Mouse (Mus musculus) embryonic facial prominence, embryonic 13.5 days (tissue): ENCODE data around the gene Gm45021. TPM values are rescaled to one million over a fixed set of nuclear protein-coding genes. Genes with fewer than 3 reads are reported as not detected.

Experiments
- ATAC-seq: fragments of 200-750 bp; cut with Nextera tagmentation; 2 replicates; pipeline ENCODE4 v1.8.0; 2017; ENCODE audit warnings: low read depth; ENCODE audit not compliant: insufficient number of reproducible peaks, insufficient read depth, low FRiP score, low TSS enrichment
- H3K27ac ChIP-seq: fragments of 300-500 bp; sonication (generic); 2 replicates; pipeline ENCODE4 v1.5.1; 2015; ENCODE audit warnings: moderate library complexity, mild to moderate bottlenecking, inconsistent platforms
- H3K27me3 ChIP-seq: fragments of 300-500 bp; sonication (generic); 2 replicates; pipeline ENCODE4 v1.6.1; 2015; ENCODE audit warnings: mild to moderate bottlenecking, inconsistent platforms
- H3K36me3 ChIP-seq: fragments of 300-500 bp; sonication (generic); 2 replicates; pipeline ENCODE4 v1.6.1; 2015; ENCODE audit warnings: mild to moderate bottlenecking, inconsistent platforms
- H3K4me1 ChIP-seq: fragments of 300-500 bp; sonication (generic); 2 replicates; pipeline ENCODE4 v1.6.1; 2015; ENCODE audit warnings: inconsistent platforms
- H3K4me2 ChIP-seq: fragments of 300-500 bp; sonication (generic); 2 replicates; pipeline ENCODE4 v1.6.1; 2015; ENCODE audit warnings: moderate library complexity, mild to moderate bottlenecking, inconsistent platforms
- H3K4me3 ChIP-seq: fragments of 300-500 bp; sonication (generic); 2 replicates; pipeline ENCODE4 v1.5.1; 2015; ENCODE audit warnings: mild to moderate bottlenecking, inconsistent platforms
- H3K9ac ChIP-seq: fragments of 300-500 bp; sonication (generic); 2 replicates; pipeline ENCODE4 v1.6.1; 2015; ENCODE audit warnings: mild to moderate bottlenecking, inconsistent platforms
- H3K9me3 ChIP-seq: fragments of 300-500 bp; sonication (generic); 2 replicates; pipeline ENCODE4 v1.6.1; 2016; ENCODE audit warnings: inconsistent platforms
- WGBS: fragments of 180-500 bp; shearing (Covaris S2); methylation state at CpG from one replicate; pipeline ENCODE4 v1.1.7; 2015; ENCODE audit warnings: mixed read lengths; 5-methylcytosine and 5-hydroxymethylcytosine counted together
- polyA plus RNA-seq: library from polyadenylated mRNA; unstranded; fragments of >200 nt; fragmentation: Nextera tagmentation; extraction: Ambion mirVana; gene quantifications from 2 replicates; pipeline ENCODE4 v1.2.1, GENCODE M21; 2015

Gene Gm45021
- not detected in 2 replicates for polyA plus RNA-seq

DNA sequence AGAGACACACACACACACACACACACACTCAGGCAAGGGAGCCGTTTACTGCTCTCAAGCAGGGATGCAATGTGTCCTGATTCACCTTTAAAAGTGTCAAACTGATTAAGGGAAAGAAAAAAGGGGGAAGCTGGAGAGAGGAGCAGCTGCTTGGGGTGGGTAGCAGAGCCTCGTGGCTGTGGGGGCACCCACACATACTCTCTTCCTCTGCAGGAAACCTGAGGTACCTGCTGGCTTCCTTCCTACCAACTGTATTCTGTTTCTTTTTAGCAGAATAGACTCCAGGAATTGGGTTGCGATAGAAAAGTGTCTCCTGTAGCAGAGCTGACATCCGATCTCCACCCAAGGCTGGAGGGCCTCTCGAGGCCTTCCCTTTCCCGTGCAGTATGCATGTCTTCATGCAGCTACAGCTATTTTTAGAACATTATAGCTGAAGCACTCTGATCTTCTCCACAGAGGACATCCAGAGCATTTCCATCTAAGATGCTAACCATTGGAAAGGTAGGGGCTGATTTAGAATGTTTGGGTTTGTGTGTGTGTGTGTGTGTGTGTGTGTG lies at the start of gene Gm45021:
Gene Gm45021 (plus strand): TSS at position 417 of the 557 bp plus-strand sequence.
- H3K36me3 ChIP-seq, result no peaks in the 10 kb centered on the region
- peak within 1 kb of the TSS; percentile 33; the same call in 1 of the 2 replicates for H3K27ac ChIP-seq
- no peak within 1 kb of the TSS for H3K4me3 ChIP-seq
- ATAC-seq, result no peak
- peak within 1 kb of the TSS; percentile 46; the same call in 1 of the 2 replicates for H3K9ac ChIP-seq
- H3K4me2 ChIP-seq, result no peak within 1 kb of the TSS
- H3K9me3 ChIP-seq, result no peaks in the 10 kb centered on the region
- peaks cover 13% of the 10 kb centered on the region for H3K4me1 ChIP-seq
- H3K27me3 ChIP-seq, result no peaks in the 10 kb centered on the region
- 27% methylated on average over 6 of the region's 6 CpGs for whole genome bisulfite sequencing

DNA sequence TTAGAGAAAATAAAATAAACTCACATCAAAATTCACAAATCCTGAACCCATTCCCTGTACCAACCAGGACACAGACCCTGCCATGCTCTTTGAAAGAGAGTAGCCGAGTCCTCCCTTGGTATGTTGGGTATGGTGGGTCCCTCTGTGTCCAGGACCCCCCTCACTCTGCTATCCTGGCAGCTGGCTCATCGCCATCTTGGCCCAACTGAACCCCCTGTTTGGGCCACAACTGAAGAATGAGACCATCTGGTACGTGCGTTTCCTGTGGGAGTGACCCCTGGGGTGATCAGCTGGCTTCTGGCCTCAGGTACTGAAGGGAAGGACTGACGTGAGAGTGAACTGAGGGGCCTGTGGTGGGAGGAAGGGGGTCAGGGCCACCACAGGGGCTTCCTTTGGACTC lies 49.5 kb upstream of the Gm45021 start:
- Histone ChIP-seq H3K4me1 (peaks cover 34% of the 10 kb centered on the region), H3K9ac (no peak overlapping the region), H3K9me3 (no peaks in the 10 kb centered on the region), H3K27me3 (no peaks in the 10 kb centered on the region), H3K36me3 (no peaks in the 10 kb centered on the region), H3K4me3 (no peak overlapping the region), H3K27ac (no peak overlapping the region), H3K4me2 (no peak overlapping the region)
- 61% methylated on average over 5 of the region's 5 CpGs for WGBS
- ATAC-seq, result no peak

DNA sequence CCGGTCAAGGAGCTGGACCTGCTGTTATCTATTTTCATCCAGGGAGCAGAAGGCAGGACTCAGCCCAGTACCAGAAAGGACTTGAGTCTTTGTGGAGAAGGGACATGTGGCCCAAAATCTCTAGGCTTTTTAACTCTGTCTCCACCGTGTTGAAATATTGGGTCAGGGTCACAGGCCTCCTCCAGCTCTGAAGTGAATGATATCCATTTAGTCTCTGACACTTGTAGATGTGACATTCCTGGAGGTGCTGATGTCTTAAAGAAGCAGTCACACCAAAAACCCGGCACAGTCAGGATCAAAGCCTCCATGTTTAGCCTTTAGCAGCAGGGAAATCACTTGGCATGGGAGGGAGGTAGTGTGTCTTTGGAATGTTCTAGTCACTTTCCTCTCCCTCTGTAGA lies 48.7 kb upstream of the Gm45021 start:
- H3K27me3 ChIP-seq, result no peaks in the 10 kb centered on the region
- no peak overlapping the region for H3K4me2 ChIP-seq
- peaks cover 34% of the 10 kb centered on the region for H3K4me1 ChIP-seq
- 65% methylated on average over 3 of the region's 3 CpGs for WGBS
- H3K4me3 ChIP-seq, result no peak overlapping the region
- no peaks in the 10 kb centered on the region for H3K36me3 ChIP-seq
- H3K9ac ChIP-seq, result no peak overlapping the region
- H3K9me3 ChIP-seq, result no peaks in the 10 kb centered on the region
- no peak for ATAC-seq
- no peak overlapping the region for H3K27ac ChIP-seq

DNA sequence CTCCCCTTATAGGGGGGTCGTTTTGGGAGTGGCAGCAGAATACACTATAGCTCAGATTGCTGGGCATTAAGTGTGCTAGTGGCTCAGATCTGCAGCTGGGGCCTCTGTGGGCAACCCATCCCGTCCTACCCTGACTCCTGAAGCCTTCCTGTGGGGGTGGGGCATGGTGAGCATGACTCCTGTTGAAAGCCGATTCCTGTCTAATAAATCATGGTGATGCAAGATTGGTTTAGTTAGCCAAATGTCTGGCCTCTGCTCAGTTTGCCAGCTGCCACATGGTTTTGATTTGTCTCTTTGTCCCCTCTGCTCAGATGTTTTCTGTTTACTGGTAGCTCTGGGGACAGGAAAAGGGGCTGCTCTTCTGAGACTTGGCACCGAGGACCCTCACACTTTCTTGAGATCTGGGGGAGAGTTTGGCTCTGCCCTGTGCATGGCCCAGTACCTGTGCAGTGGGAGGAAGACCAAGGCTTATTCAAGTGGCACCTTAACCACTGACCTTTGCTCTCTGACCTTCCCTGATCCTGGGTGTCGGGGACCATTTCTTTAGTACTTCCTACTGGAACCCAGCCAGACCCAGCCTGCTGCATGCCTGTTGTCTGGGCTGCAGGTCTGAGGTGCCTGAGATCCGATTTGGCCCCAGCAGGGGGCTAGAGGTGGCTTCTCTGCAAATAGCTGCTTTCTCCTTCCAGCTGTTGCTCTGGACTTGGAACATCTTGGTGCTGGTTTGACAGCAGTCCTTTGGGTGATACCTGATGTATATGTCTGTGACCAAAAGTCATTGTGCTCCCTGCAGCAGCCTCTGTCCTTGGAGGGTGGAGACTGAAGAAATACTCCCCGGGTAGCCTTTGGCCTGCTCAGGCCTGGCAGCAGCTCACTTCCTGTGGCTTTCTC lies 47.6 kb upstream of the Gm45021 start:
- ATAC-seq, result no peak
- Histone ChIP-seq H3K36me3 (no peaks in the 10 kb centered on the region), H3K9ac (0 out of 2 replicates have a peak overlapping the region, but pooled peaks have one; percentile 27), H3K4me2 (no peak overlapping the region), H3K9me3 (no peaks in the 10 kb centered on the region), H3K27ac (peak overlapping the region; percentile 48), H3K4me1 (peaks cover 33% of the 10 kb centered on the region), H3K4me3 (no peak overlapping the region), H3K27me3 (no peaks in the 10 kb centered on the region)
- WGBS, result 26% methylated on average over 7 of the region's 7 CpGs

DNA sequence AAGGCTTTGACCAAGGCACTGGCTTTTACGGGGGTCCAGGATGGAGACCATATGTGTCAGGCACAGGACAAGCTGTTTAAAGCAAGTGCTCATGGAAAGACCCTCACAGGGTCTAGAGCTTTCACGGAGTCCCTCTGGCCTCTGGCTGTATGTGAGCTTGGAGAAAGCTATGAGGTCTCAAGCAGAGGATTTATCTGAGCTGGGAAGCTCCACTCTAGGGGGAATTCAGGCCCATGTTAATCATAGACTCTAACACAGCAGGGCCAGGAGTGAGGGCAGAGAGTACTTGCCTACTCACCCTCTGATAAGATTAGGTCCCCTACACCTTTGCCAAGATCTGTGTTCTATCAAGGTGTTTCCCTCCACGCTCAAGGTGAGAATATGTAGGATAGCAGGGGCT lies 46.8 kb upstream of the Gm45021 start:
- ATAC-seq, result no peak
- peaks cover 27% of the 10 kb centered on the region for H3K4me1 ChIP-seq
- H3K4me2 ChIP-seq, result no peak overlapping the region
- H3K27me3 ChIP-seq, result no peaks in the 10 kb centered on the region
- no peaks in the 10 kb centered on the region for H3K36me3 ChIP-seq
- H3K27ac ChIP-seq, result peak overlapping the region; percentile 48; the same call in 1 of the 2 replicates
- H3K9me3 ChIP-seq, result no peaks in the 10 kb centered on the region
- H3K4me3 ChIP-seq, result no peak overlapping the region
- no peak overlapping the region for H3K9ac ChIP-seq
- WGBS, result 82% methylated on average over 3 of the region's 3 CpGs

DNA sequence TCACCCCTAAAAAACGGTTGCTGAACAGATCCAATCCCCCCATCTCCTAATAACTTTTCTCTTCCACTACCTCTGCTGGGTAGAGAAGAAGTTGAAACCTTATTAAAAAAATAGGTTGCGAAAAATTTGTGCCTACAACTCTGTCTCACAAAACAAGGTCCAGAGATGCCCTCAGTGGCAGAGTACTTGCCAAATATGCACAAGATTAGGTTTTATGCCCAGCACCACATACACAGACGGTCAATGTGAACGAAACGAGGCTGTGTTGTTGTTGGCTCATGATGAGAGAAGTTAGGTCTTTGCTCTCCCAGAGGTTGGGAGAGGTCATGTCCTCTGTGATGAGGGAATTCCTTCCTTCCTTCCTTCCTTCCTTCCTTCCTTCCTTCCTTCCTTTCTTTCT lies 44.2 kb upstream of the Gm45021 start:
- no peak overlapping the region for H3K27ac ChIP-seq
- no peak overlapping the region for H3K9ac ChIP-seq
- WGBS, result 76% methylated on average over 5 of the region's 5 CpGs
- ATAC-seq, result no peak
- H3K4me1 ChIP-seq, result peaks cover 20% of the 10 kb centered on the region
- H3K27me3 ChIP-seq, result no peaks in the 10 kb centered on the region
- H3K4me2 ChIP-seq, result no peak overlapping the region
- no peaks in the 10 kb centered on the region for H3K9me3 ChIP-seq
- no peaks in the 10 kb centered on the region for H3K36me3 ChIP-seq
- H3K4me3 ChIP-seq, result no peak overlapping the region

DNA sequence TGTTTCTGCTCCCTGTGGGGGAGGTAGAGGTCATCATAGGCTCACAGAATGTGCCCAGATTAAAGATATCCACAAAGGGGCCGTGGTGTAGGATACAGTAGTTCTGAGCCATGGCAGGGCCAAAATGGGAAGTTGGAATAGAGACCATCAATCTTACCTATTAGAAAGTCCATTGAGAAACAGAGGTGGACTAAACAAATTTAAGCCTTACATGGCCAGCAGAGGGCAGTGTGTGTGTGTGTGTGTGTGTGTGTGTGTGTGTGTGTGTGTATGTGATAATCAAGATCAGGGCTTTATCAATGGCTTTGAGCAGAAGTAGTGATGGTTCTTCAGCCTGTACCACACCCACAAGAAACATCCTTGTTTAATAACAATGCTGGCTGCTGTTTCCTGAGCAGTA lies 43.1 kb upstream of the Gm45021 start:
- H3K36me3 ChIP-seq, result no peaks in the 10 kb centered on the region

DNA sequence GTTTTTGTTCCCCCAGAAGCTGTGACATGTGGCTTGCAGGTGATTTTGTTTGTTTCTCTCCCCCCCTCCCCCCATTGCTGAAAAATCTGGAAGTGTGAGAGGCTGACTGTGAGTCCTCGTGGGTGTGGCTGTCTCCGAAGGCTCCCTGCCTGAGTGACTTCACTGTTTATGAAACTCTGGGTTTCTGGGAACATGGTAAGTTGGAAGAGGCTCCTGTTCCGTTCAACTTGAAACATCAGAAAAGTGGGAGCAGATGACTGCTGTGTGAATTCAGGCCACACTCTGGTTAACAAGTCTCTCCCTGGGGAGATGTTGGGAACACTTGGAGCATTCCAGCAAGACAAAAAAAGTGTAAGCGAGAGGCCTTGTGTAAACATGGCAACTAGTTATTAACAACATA lies 42.6 kb upstream of the Gm45021 start:
- no peak overlapping the region for H3K4me3 ChIP-seq
- H3K27me3 ChIP-seq, result no peaks in the 10 kb centered on the region
- no peak overlapping the region for H3K4me2 ChIP-seq
- 41% methylated on average over 4 of the region's 4 CpGs for WGBS
- no peaks in the 10 kb centered on the region for H3K36me3 ChIP-seq
- H3K27ac ChIP-seq, result no peak overlapping the region
- peaks cover 11% of the 10 kb centered on the region for H3K4me1 ChIP-seq
- no peak overlapping the region for H3K9ac ChIP-seq
- no peak for ATAC-seq
- no peaks in the 10 kb centered on the region for H3K9me3 ChIP-seq

More for the DNA sequence above, 43.1 kb upstream of the Gm45021 start:
- Histone ChIP-seq H3K4me1 (peaks cover 17% of the 10 kb centered on the region), H3K27ac (no peak overlapping the region), H3K4me2 (no peak overlapping the region), H3K27me3 (no peaks in the 10 kb centered on the region), H3K9ac (no peak overlapping the region), H3K4me3 (no peak overlapping the region), H3K9me3 (no peaks in the 10 kb centered on the region)
- WGBS, result 69% methylated on average over 1 of the region's 1 CpGs
- no peak for ATAC-seq

DNA sequence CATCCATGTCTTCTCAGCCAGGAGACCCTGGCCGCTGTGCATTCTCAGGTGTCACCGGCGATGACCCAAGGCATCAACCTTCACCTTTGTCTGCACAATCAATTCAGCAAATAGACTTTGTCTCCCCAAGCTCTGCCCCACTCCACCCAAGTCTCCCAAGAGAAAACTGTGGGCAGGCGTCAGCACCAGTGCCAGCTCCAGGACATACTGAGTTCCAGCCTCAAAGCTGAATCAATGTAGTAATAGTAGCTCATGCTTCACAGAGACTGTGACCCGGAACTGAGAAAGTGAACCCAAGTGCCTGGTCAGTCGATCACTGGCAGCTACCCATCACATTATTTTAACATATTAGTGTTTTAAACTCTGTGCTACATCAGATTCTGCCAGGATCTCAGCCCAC lies 41.1 kb upstream of the Gm45021 start:
- no peak overlapping the region for H3K27ac ChIP-seq
- H3K27me3 ChIP-seq, result no peaks in the 10 kb centered on the region
- H3K4me2 ChIP-seq, result no peak overlapping the region
- H3K4me3 ChIP-seq, result no peak overlapping the region
- 88% methylated on average over 6 of the region's 6 CpGs for WGBS
- 0 out of 2 replicates have a peak, but pooled peaks cover 3% of the 10 kb centered on the region for H3K4me1 ChIP-seq
- no peaks in the 10 kb centered on the region for H3K36me3 ChIP-seq
- no peak for ATAC-seq
- H3K9me3 ChIP-seq, result no peaks in the 10 kb centered on the region
- no peak overlapping the region for H3K9ac ChIP-seq

DNA sequence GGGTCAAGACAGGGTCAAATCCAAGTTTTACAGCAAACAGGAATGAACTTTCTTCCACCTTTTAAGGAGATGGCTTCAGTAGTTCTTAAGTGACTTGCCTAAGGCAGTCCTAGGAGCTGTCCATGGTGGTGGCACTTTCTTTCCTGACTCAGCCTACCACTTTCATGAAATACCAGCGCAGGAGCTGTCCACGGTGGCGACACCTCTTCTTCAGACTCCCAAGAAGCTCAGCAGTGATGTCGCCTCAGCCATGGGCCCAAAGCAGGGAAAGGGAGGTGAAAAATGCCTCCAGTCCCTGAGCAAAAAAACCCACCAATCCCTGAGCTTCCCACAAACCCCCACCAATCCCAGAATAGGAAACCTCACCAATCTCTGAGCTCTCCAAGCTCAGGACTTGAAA lies 36.5 kb upstream of the Gm45021 start:
- Histone ChIP-seq H3K9ac (no peak overlapping the region), H3K36me3 (peaks cover 8% of the 10 kb centered on the region; the same call in 1 of the 2 replicates), H3K9me3 (no peaks in the 10 kb centered on the region), H3K27me3 (no peaks in the 10 kb centered on the region), H3K4me1 (peaks cover 13% of the 10 kb centered on the region), H3K4me3 (no peak overlapping the region), H3K4me2 (no peak overlapping the region), H3K27ac (no peak overlapping the region)
- no peak for ATAC-seq
- 54% methylated on average over 4 of the region's 4 CpGs for WGBS

DNA sequence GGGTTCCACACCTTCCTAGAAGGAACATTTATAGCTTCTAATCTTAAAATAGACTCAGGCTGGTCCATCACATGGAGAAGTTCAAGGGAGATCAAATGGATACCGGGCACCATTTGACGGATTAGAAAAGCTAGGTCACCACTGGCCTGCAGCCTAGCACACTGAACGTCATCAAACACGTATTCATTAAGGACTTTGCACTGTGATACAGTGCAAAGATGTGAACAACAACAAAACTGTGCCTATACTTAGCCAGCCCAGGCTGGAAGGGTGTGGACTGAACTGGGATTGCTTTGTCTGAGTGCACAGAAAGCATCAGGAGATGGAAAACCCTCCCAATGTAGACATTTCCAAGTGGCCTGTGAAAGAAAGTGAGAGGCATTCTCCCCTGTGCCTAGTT lies 35.6 kb upstream of the Gm45021 start:
- Histone ChIP-seq H3K36me3 (peaks cover 8% of the 10 kb centered on the region; the same call in 1 of the 2 replicates), H3K9ac (peak overlapping the region; percentile 80), H3K27me3 (no peaks in the 10 kb centered on the region), H3K4me1 (peaks cover 13% of the 10 kb centered on the region), H3K27ac (peak overlapping the region; percentile 98), H3K4me2 (peak overlapping the region; percentile 76), H3K9me3 (no peaks in the 10 kb centered on the region), H3K4me3 (peak overlapping the region; percentile 52)
- ATAC-seq, result no peak
- 89% methylated on average over 4 of the region's 4 CpGs for WGBS
